Mouse (Mus musculus): ENCODE data around the gene Ttc7b. TPM values are rescaled to one million over a fixed set of nuclear protein-coding genes. Genes with fewer than 3 reads are reported as not detected.

Ttc7b gene
- polyA plus RNA-seq, 1 experiment: 108 TPM

GRCm38 (mm10) chr12:100525939-100526338 lies 5.3 kb upstream of the Ttc7b start:
- no peak for DNase-seq (ENCODE audit: low read depth)

- no peak for DNase-seq (ENCODE audit: low read depth)
Measured at GRCm38 (mm10) chr12:100520077-100520793, 391 bp downstream of the Ttc7b start.

- DNase-seq (ENCODE audit: low read depth): no peak
Measured at GRCm38 (mm10) chr12:100519684-100520076, 946 bp downstream of the Ttc7b start.

GRCm38 (mm10) chr12:100517371-100517770 lies 3.3 kb downstream of the Ttc7b start:
- DNase-seq (ENCODE audit: low read depth): no peak

- DNase-seq (ENCODE audit: low read depth): no peak
Measured at GRCm38 (mm10) chr12:100516161-100516838, 4.3 kb downstream of the Ttc7b start.

- DNase-seq (ENCODE audit: low read depth): no peak
Measured at GRCm38 (mm10) chr12:100515493-100515892, 5.1 kb downstream of the Ttc7b start.

GRCm38 (mm10) chr12:100514611-100515010 lies 6.0 kb downstream of the Ttc7b start:
- DNase-seq (ENCODE audit: low read depth): no peak

- DNase-seq (ENCODE audit: low read depth): no peak
Measured at GRCm38 (mm10) chr12:100513131-100513530, 7.5 kb downstream of the Ttc7b start.

- DNase-seq (ENCODE audit: low read depth): no peak
Measured at GRCm38 (mm10) chr12:100512641-100513040, 8.0 kb downstream of the Ttc7b start.

- DNase-seq (ENCODE audit: low read depth): no peak
Measured at GRCm38 (mm10) chr12:100509615-100510282, 10.9 kb downstream of the Ttc7b start.

GRCm38 (mm10) chr12:100508668-100509067 lies 12.0 kb downstream of the Ttc7b start:
- no peak for DNase-seq (ENCODE audit: low read depth)

- no peak for DNase-seq (ENCODE audit: low read depth)
Measured at GRCm38 (mm10) chr12:100505484-100505883, 15.1 kb downstream of the Ttc7b start.

- no peak for DNase-seq (ENCODE audit: low read depth)
Measured at GRCm38 (mm10) chr12:100504585-100504984, 16.0 kb downstream of the Ttc7b start.

GRCm38 (mm10) chr12:100503659-100504058 lies 17.0 kb downstream of the Ttc7b start:
- no peak for DNase-seq (ENCODE audit: low read depth)

- DNase-seq (ENCODE audit: low read depth): no peak
Measured at GRCm38 (mm10) chr12:100502544-100502943, 18.1 kb downstream of the Ttc7b start.

GRCm38 (mm10) chr12:100501261-100501660 lies 19.4 kb downstream of the Ttc7b start:
- DNase-seq (ENCODE audit: low read depth): no peak

GRCm38 (mm10) chr12:100499469-100499868 lies 21.2 kb downstream of the Ttc7b start:
- DNase-seq (ENCODE audit: low read depth): no peak

GRCm38 (mm10) chr12:100498006-100498405 lies 22.6 kb downstream of the Ttc7b start:
- no peak for DNase-seq (ENCODE audit: low read depth)

GRCm38 (mm10) chr12:100495083-100495482 lies 25.5 kb downstream of the Ttc7b start:
- no peak for DNase-seq (ENCODE audit: low read depth)

- no peak for DNase-seq (ENCODE audit: low read depth)
Measured at GRCm38 (mm10) chr12:100493211-100493610, 27.4 kb downstream of the Ttc7b start.

- no peak for DNase-seq (ENCODE audit: low read depth)
Measured at GRCm38 (mm10) chr12:100492676-100493075, 27.9 kb downstream of the Ttc7b start.

- no peak for DNase-seq (ENCODE audit: low read depth)
Measured at GRCm38 (mm10) chr12:100491967-100492611, 28.5 kb downstream of the Ttc7b start.
